Mouse (Mus musculus) C2C12 (cell line): ENCODE data around the gene Npat.

Source experiments
- CEBPB ChIP-seq: IDR thresholded peaks from one replicate; pipeline ENCODE4 v1.6.1; 2011; ENCODE audit warnings: low read depth, mild to moderate bottlenecking, control low read depth, moderate library complexity
- CTCF ChIP-seq: IDR thresholded peaks from one replicate; pipeline ENCODE4 v1.5.1; 2011; ENCODE audit not compliant: control insufficient read depth, insufficient read depth, insufficient read length
- USF1 ChIP-seq: IDR thresholded peaks from one replicate; pipeline ENCODE4 v1.6.1; 2011; ENCODE audit warnings: low read depth, mild to moderate bottlenecking, control low read depth, moderate library complexity

GRCm38 (mm10) chr9:53603384-53603783, 66.5 kb downstream of the Npat start:
- TF ChIP-seq CTCF (no peak), USF1 (no peak), CEBPB (no peak)
